Mouse (Mus musculus) limb, embryonic 10.5 days (tissue): ENCODE results near the gene Aff1. TPM values are rescaled to one million over a fixed set of nuclear protein-coding genes. Genes with fewer than 3 reads are reported as not detected.

Experiments
- DNase-seq: peaks from one replicate; pipeline ENCODE4 v3.0.0-alpha.2; 2017; ENCODE audit warnings: low spot score
- H3K27ac ChIP-seq: fragments of 300-500 bp; sonication (generic); 2 replicates; pipeline ENCODE4 v1.5.1; 2016; ENCODE audit warnings: mild to moderate bottlenecking
- H3K27me3 ChIP-seq: fragments of 300-500 bp; sonication (generic); 2 replicates; pipeline ENCODE4 v1.6.1; 2016; ENCODE audit warnings: low read depth, mild to moderate bottlenecking; ENCODE audit not compliant: poor library complexity, severe bottlenecking
- H3K36me3 ChIP-seq: fragments of 300-500 bp; sonication (generic); 2 replicates; pipeline ENCODE4 v1.6.1; 2016; ENCODE audit warnings: mild to moderate bottlenecking, moderate library complexity
- H3K4me1 ChIP-seq: fragments of 300-500 bp; sonication (generic); 2 replicates; pipeline ENCODE4 v1.6.1; 2016
- H3K4me3 ChIP-seq: fragments of 300-500 bp; sonication (generic); 2 replicates; pipeline ENCODE4 v1.5.1; 2016; ENCODE audit warnings: mild to moderate bottlenecking, moderate library complexity
- H3K9me3 ChIP-seq: fragments of 300-500 bp; sonication (generic); replicated peaks from 2 replicates; pipeline ENCODE4 v1.6.1; 2016; ENCODE audit warnings: mild to moderate bottlenecking
- WGBS: fragments of 180-500 bp; shearing (Covaris S2); methylation state at CpG from one replicate; pipeline ENCODE4 v1.1.7; 2016; 5-methylcytosine and 5-hydroxymethylcytosine counted together
- polyA plus RNA-seq: library from polyadenylated mRNA; unstranded; fragments of >200 nt; fragmentation: Nextera tagmentation; extraction: Ambion mirVana; gene quantifications from 2 replicates; pipeline ENCODE4 v1.2.1, GENCODE M21; 2016

Aff1 gene
- polyA plus RNA-seq, 1 experiment from 2014 or later: 4.6 TPM

DNA sequence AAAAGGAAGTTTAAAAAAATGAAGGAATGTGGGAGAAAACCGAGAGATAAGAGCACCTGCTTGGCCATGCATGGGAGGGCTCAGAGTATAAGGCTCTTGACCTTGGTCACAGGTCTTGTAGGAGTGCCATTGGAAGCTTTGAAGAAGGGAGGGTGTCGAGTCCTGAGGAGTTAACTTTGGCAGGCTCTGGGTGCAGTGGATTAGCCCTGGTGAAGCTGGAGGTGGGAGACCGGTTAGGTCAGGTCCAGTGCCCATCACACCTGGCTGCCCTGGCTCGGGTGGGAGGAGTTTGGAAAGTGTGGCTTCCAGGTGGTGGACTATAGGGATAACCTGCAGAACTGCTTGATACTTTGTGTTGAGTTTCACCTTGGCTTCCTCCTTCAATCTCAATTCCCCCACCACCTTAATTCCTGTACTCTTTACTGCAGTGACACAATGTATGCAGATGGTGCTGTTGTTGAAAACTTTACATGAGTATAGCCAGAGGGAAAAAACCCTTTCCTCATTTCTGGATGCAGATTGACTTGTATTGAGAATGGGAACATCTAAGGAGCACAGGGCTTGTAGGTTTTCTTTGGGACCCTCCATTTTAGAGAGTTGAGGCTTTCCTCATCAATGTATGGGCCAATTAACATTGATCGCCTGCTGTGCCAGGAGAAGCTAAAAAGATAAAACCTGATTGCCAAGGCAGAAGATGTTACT, 43.4 kb downstream of the Aff1 start:
- Histone ChIP-seq H3K4me1 (peaks cover 31% of the 10 kb centered on the region), H3K27me3 (no peaks in the 10 kb centered on the region), H3K36me3 (no peaks in the 10 kb centered on the region), H3K4me3 (no peak overlapping the region), H3K9me3 (no peaks in the 10 kb centered on the region), H3K27ac (no peak overlapping the region)
- 68% methylated on average over 5 of the region's 5 CpGs for WGBS
- DNase-seq: no peak

DNA sequence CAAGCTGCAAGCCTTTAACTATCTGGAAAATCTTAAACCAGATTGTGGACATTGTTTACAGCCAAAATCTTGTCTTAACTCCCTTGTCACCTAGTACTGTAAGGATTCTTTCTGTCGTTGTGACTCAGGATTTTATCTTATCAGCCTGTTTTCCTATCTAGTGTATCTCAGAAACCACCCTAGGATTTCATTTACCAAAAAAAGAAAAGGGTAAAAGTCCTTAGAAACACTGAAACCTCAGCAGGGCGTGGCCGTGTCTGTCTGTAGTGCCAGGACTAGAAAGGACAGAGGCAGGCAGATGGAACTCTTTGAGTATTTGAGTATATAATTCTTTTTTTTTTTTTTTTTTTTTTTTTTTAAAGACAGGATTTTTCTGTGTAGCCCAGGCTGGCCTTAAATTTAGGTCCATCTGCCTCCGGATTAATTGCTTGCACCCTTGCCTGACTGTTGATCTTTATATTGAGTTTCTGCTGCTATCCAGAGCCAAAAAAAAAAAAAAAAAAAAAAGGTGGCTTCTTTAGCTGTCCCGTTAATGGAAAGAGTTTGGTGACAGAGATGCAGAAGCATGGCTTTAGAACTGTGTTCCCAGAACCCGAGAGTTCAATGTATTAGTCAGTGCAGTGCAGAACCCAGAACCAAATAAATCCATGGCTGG, 44.5 kb downstream of the Aff1 start:
- H3K9me3 ChIP-seq: no peaks in the 10 kb centered on the region
- H3K27ac ChIP-seq: no peak overlapping the region
- WGBS: 65% methylated on average over 6 of the region's 6 CpGs
- H3K36me3 ChIP-seq: no peaks in the 10 kb centered on the region
- peaks cover 24% of the 10 kb centered on the region for H3K4me1 ChIP-seq
- no peak for DNase-seq
- no peaks in the 10 kb centered on the region for H3K27me3 ChIP-seq
- no peak overlapping the region for H3K4me3 ChIP-seq

DNA sequence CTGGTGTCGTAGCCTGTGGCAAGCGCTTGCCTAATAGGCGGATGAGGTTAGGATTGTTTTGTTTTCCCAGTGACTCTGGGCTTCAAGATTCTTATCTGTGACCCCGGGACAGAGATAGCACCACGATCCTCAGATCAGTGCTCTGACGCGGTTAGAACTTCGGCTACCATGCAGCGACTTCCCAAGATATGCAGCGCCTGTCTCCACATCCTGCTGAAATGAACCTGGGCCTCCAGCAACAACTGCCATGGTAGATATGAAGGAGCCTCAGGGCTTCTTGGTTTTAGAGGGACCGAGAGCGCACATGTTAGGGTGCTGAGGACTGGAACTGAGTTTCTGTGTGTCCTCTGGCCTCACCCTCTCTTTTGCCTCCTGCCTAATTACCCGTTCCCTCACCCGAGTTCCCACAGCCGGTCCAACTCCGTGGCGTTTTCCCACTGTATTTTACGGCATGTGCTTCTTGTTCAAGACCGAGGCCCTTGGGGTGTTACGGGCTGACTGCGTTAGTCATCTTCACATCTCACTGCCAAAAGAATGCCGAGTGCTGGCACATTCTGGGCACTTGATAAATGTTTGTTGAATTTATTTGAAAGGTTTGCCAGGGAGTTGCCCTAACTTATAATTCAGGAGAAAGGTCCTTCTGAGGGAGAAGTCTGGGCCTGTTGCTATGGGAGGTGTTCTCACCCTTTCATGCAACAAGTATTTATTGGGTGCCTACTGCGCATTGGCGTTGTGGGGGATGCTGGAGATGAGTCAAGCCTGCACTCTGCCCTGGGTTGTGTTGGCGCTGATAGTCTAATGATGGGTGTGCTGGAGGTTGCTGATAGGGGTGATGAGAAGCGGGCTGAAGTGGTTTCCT, 45.3 kb downstream of the Aff1 start:
- Histone ChIP-seq H3K27ac (peak overlapping the region; percentile 42; the same call in 1 of the 2 replicates), H3K9me3 (no peaks in the 10 kb centered on the region), H3K36me3 (no peaks in the 10 kb centered on the region), H3K4me1 (peaks cover 24% of the 10 kb centered on the region), H3K4me3 (no peak overlapping the region), H3K27me3 (no peaks in the 10 kb centered on the region)
- no peak for DNase-seq
- 64% methylated on average over 26 of the region's 26 CpGs for WGBS

DNA sequence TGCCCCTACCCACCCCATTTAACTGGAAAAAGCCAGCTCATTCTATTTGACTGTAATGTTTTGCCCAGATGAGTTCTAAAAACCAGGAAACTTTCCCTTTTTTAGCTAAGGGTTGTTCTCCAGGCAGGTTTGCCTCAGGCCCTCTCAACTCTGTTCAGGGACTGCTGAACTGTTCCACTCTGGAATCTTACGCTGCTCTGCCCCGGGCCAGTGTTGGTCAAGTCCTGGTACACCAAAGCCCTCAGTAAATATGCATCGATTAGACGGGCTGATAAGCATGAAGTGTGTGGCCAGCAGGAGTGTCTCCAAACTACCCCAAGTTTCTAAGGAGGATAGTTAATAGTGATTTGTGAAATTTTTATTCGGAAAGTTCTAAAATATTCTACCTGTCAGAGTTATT, 46.3 kb downstream of the Aff1 start:
- Histone ChIP-seq H3K36me3 (no peaks in the 10 kb centered on the region), H3K4me1 (peaks cover 24% of the 10 kb centered on the region), H3K27me3 (no peaks in the 10 kb centered on the region), H3K4me3 (no peak overlapping the region), H3K9me3 (no peaks in the 10 kb centered on the region), H3K27ac (no peak overlapping the region)
- 78% methylated on average over 5 of the region's 5 CpGs for WGBS
- no peak for DNase-seq

DNA sequence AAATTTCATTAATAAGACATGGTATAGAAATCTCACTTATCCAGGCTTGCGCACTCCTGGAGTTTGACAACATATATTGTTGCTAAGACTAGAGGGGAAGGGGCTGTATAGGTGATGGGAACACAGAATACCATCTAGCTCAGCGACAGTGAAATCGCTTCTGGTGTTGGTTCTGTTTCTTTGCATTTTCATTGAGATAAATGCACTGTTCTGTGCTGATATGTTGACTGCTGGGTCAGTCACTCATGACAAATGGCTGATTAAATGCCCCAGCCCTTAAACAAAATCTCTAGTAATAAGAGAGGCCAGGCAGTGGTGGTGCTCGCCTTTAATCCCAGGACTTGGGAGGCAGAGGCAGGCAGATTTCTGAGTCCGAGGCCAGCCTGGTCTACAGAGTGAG, 47.0 kb downstream of the Aff1 start:
- H3K36me3 ChIP-seq: no peaks in the 10 kb centered on the region
- H3K4me1 ChIP-seq: peaks cover 24% of the 10 kb centered on the region
- H3K4me3 ChIP-seq: no peak overlapping the region
- no peaks in the 10 kb centered on the region for H3K27me3 ChIP-seq
- DNase-seq: no peak
- H3K9me3 ChIP-seq: no peaks in the 10 kb centered on the region
- 95% methylated on average over 5 of the region's 5 CpGs for WGBS
- no peak overlapping the region for H3K27ac ChIP-seq

DNA sequence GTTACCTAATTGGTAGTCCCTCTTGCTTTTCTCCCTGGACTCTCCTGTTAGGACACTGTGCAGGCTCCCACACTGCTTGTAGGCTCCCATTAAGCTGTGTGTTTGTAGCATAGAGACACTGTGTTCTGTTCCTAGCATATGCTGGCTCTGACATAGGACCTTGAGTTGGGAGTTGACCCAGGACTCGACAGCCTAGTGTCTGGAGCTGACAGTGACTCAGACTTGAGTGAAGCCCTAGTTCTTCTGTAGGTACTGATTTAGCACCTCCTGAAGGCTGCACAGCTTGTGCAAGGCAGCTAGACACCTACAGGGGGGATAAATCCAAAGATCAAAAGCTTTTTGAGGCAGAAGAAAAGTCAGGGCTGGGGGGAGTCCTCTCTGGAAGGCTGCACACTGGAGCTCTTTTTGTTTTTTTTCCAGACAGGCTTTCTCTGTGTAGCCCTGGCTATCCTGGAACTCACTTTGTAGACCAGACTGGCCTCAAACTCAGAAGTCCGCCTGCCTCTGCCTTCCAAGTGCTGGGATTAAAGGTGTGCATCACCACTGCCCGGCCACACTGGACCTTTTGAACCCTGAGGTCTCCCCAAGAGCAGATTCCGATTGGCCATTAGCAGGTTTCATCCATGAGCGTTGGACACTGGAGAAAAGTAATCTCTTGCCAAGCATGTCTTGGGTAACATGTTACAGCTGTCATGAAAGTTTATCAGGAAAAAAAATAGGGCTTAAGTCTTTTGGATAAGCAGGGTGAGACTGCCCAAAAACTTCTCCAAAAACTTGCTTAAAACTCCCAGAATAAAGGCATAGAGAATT, 48.1 kb downstream of the Aff1 start:
- Histone ChIP-seq H3K4me3 (no peak overlapping the region), H3K27me3 (no peaks in the 10 kb centered on the region), H3K9me3 (no peaks in the 10 kb centered on the region), H3K36me3 (no peaks in the 10 kb centered on the region), H3K27ac (peak overlapping the region; percentile 34; the same call in 1 of the 2 replicates), H3K4me1 (peaks cover 24% of the 10 kb centered on the region)
- 77% methylated on average over 5 of the region's 5 CpGs for WGBS
- no peak for DNase-seq

DNA sequence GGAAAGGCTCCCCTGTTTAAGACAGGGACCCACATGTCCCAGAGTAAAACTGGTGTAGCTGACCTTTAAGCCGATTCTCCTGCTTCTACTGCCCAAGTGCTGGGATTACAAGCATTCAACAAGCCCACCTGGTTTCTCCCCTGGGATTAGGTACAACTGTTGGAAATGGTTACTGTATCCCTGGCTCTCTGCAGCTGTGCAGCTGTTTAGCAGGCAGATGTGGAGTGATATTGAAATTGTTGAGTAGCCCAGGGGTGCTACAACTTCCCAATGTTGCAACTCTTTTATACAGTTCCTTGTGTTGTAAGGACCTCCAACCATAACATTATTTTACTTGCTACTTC, 48.7 kb downstream of the Aff1 start:
- Histone ChIP-seq H3K9me3 (no peaks in the 10 kb centered on the region), H3K4me3 (no peak overlapping the region), H3K4me1 (peaks cover 20% of the 10 kb centered on the region), H3K27ac (no peak overlapping the region), H3K27me3 (no peaks in the 10 kb centered on the region), H3K36me3 (no peaks in the 10 kb centered on the region)
- DNase-seq: no peak
- 87% methylated on average over 1 of the region's 1 CpGs for WGBS

DNA sequence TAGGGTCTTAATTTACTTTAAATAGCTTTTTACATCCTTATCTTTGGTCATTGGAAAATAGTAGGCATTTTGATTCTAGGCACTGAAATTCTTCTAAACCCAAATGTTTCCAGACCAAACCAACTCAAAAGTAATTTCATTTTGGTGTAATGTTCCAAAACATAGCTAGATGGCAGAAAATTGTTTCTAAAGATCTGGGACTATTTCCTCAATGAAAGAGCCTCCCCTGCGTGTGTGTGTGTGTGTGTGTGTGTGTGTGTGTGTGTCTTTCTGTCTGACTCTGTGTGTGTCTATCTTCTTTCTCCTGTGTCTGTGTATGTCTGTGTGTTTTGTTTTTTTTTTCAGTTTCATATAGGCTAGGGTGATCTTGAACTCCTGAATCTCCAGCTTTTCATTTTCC, 49.3 kb downstream of the Aff1 start:
- WGBS: 81% methylated on average over 1 of the region's 1 CpGs
- Histone ChIP-seq H3K9me3 (no peaks in the 10 kb centered on the region), H3K36me3 (no peaks in the 10 kb centered on the region), H3K27ac (no peak overlapping the region), H3K27me3 (no peaks in the 10 kb centered on the region), H3K4me3 (no peak overlapping the region), H3K4me1 (peaks cover 19% of the 10 kb centered on the region)
- no peak for DNase-seq

DNA sequence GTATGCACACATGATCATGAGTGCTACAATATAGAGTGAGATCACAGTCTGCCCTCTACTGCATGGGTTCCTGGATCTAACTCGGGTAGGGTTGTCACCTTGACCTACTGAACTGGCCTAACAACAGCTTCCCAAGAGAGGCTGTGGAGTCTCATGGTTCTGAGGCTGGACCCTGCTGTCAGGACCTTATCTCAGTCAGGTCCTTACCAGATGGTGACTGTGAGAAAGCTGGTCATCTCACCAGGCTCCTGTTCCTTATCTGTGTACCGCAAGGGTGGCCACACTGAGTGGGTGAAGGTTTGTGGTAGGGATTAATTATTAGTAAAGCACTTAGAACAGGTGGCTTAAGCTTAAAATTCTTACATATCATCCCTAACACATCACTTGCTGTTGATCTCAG, 49.8 kb downstream of the Aff1 start:
- no peak for DNase-seq
- Histone ChIP-seq H3K9me3 (no peaks in the 10 kb centered on the region), H3K36me3 (no peaks in the 10 kb centered on the region), H3K27me3 (no peaks in the 10 kb centered on the region), H3K4me3 (no peak overlapping the region), H3K27ac (no peak overlapping the region), H3K4me1 (peaks cover 19% of the 10 kb centered on the region)
- 82% methylated on average over 2 of the region's 2 CpGs for WGBS

DNA sequence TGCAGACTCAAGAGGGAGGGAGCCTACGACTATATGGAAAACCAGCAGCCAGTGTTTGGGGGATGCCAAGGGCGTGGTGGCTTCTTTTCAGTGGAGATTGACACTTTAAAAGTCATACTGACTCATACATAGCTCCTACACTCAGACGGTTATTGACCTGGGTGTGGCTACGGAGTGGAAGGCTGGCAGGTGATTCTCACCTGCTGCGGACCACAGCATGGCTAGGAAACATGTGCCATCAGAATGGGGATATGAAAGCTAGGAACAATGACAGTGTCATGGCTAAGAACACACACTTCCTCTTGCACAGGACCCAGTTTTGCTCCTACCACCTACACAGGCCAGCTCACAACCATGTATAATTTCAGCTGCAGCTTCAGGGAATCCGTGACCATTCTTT, 52.4 kb downstream of the Aff1 start:
- Histone ChIP-seq H3K4me3 (no peak overlapping the region), H3K27me3 (no peaks in the 10 kb centered on the region), H3K27ac (no peak overlapping the region), H3K9me3 (no peaks in the 10 kb centered on the region), H3K4me1 (peaks cover 2% of the 10 kb centered on the region; the same call in 1 of the 2 replicates), H3K36me3 (no peaks in the 10 kb centered on the region)
- DNase-seq: no peak
- WGBS: 69% methylated on average over 6 of the region's 6 CpGs

DNA sequence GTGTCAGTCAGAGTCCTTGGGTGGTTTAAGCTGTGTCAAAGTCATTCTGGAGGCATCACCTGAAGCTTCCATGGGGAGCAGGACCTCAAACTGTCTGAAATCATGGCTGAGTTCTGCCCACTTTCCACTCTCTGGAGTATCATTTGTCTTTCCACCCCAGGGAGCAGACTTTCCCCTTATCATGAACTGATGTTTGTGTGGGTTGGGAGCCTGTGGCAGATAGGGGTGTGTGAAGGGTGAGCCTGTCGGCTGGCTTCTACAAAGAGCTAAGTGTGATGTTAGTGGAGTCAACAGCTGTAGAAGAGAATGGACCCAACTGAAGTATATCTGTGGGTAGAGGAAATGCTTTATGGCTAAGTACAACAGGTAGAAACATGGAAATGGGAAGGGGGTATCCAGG, 53.5 kb downstream of the Aff1 start:
- Histone ChIP-seq H3K9me3 (no peaks in the 10 kb centered on the region), H3K4me1 (peaks cover 6% of the 10 kb centered on the region; the same call in 1 of the 2 replicates), H3K4me3 (no peak overlapping the region), H3K36me3 (no peaks in the 10 kb centered on the region), H3K27ac (no peak overlapping the region), H3K27me3 (no peaks in the 10 kb centered on the region)
- DNase-seq: no peak
- 88% methylated on average over 1 of the region's 1 CpGs for WGBS

DNA sequence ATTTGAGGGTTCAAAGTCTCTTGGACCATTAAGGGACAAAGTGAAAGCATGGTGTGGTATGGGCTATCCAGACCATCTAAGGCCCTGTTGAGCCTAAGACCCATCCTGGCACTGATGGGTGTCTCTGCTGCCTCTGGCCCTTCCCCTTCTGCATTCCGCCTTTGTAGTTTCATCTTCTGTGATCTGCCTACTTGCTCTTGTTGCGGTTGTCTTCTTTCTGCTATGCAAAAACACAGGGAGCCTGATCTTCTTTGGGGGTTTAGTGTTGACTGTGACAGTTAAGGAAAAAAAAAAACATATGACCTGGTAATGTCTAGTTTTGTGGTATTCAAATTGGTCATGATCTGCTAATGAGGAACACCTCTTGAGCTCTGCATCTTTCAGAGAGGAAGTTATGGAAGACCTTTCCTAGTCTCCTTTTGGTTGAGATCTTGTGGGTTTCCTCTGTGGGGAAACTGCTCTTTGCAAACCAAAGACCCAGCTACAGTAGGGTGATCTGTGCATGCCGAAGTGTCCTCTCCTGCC, 54.4 kb downstream of the Aff1 start:
- WGBS: 97% methylated on average over 3 of the region's 3 CpGs
- Histone ChIP-seq H3K4me1 (0 out of 2 replicates have a peak, but pooled peaks cover 4% of the 10 kb centered on the region), H3K27me3 (no peaks in the 10 kb centered on the region), H3K36me3 (no peaks in the 10 kb centered on the region), H3K27ac (no peak overlapping the region), H3K9me3 (no peaks in the 10 kb centered on the region), H3K4me3 (no peak overlapping the region)
- no peak for DNase-seq
